Mouse (Mus musculus) olfactory bulb, adult 2 months (tissue): ENCODE data around the gene Skiv2l.

Experiments
- CTCF ChIP-seq: fragments of 200-500 bp; IDR thresholded peaks from 2 replicates; pipeline ENCODE4 v1.5.1; 2012; ENCODE audit warnings: low read depth, mild to moderate bottlenecking, low read length, moderate library complexity; ENCODE audit not compliant: insufficient read depth
- POLR2A ChIP-seq: fragments of 200-500 bp; IDR thresholded peaks from 2 replicates; pipeline ENCODE4 v1.6.1; 2012; ENCODE audit warnings: mild to moderate bottlenecking, low read depth, low read length, moderate library complexity; ENCODE audit not compliant: insufficient read depth

- TF ChIP-seq CTCF (no peak), POLR2A (no peak)
These were observed 41.3 kb downstream of the Skiv2l start for GRCm38 (mm10) chr17:34808599-34809205.
